Mouse (Mus musculus): ENCODE measurements around the gene Ttc41.

- TF ChIP-seq CTCF (IDR thresholded peaks at IDR 0.05; ENCODE audit: control insufficient read depth, insufficient read depth, insufficient replicate concordance, low read depth, low read length) (no peak), POLR2A (IDR thresholded peaks at IDR 0.05; ENCODE audit: control insufficient read depth, low read depth, low read length) (no peak)
Measured at GRCm38 (mm10) chr10:86763672-86764071, 58.1 kb downstream of the Ttc41 start, which contains the start of gene Gm49358.
